Mouse (Mus musculus) lung, embryonic 14.5 days (tissue): ENCODE results near the gene Smarcad1. TPM values are rescaled to one million over a fixed set of nuclear protein-coding genes. Genes with fewer than 3 reads are reported as not detected.

Source experiments
- ATAC-seq: fragments of 200-750 bp; cut with Nextera tagmentation; 2 replicates; pipeline ENCODE4 v1.8.0; 2017; ENCODE audit warnings: mild to moderate bottlenecking, moderate TSS enrichment, moderate library complexity; ENCODE audit not compliant: insufficient read depth
- DNase-seq: peaks from one replicate; pipeline ENCODE4 v3.0.0-alpha.2; 2015
- H3K27ac ChIP-seq: fragments of 300-500 bp; sonication (generic); 2 replicates; pipeline ENCODE4 v1.5.1; 2014; ENCODE audit warnings: low read depth, mild to moderate bottlenecking, moderate library complexity
- H3K27me3 ChIP-seq: fragments of 300-500 bp; sonication (generic); 2 replicates; pipeline ENCODE4 v1.6.1; 2014; ENCODE audit warnings: low read length, control low read depth; ENCODE audit not compliant: insufficient read depth
- H3K36me3 ChIP-seq: fragments of 300-500 bp; sonication (generic); 2 replicates; pipeline ENCODE4 v1.6.1; 2014; ENCODE audit warnings: control low read depth; ENCODE audit not compliant: insufficient read depth
- H3K4me1 ChIP-seq: fragments of 300-500 bp; sonication (generic); 2 replicates; pipeline ENCODE4 v1.6.1; 2014; ENCODE audit warnings: antibody characterized with exemption, control low read depth; ENCODE audit not compliant: insufficient read depth
- H3K4me2 ChIP-seq: fragments of 300-500 bp; sonication (generic); 2 replicates; pipeline ENCODE4 v1.6.1; 2014; ENCODE audit warnings: mild to moderate bottlenecking
- H3K4me3 ChIP-seq: fragments of 300-500 bp; sonication (generic); 2 replicates; pipeline ENCODE4 v1.5.1; 2014; ENCODE audit warnings: low read depth, low read length
- H3K9ac ChIP-seq: fragments of 300-500 bp; sonication (generic); 2 replicates; pipeline ENCODE4 v1.6.1; 2014
- H3K9me3 ChIP-seq: fragments of 300-500 bp; sonication (generic); 2 replicates; pipeline ENCODE4 v1.6.1; 2016; ENCODE audit warnings: low read depth, low read length, control low read depth
- CTCF ChIP-seq: IDR thresholded peaks from 2 replicates; pipeline ENCODE4 v1.5.1; 2016; ENCODE audit warnings: antibody characterized with exemption, low read depth
- WGBS: fragments of 180-500 bp; shearing (Covaris S2); extraction: QIAGEN DNeasy Blood & Tissue Kit; methylation state at CpG from one replicate; pipeline ENCODE4 v1.1.7; 2014; 5-methylcytosine and 5-hydroxymethylcytosine counted together
- polyA plus RNA-seq: library from polyadenylated mRNA; unstranded; fragments of >200 nt; fragmentation: Nextera tagmentation; extraction: Ambion mirVana; gene quantifications from 2 replicates; pipeline ENCODE4 v1.2.1, GENCODE M21; 2014

The Smarcad1 gene
- polyA plus RNA-seq, 1 experiment from 2014 or later = 87.2 TPM

GRCm38 (mm10) chr6:65079139-65079538 lies 36.8 kb downstream of the Smarcad1 start:
- ATAC-seq = no peak
- 73% methylated on average over 1 of the region's 1 CpGs for WGBS
- peaks cover 59% of the 10 kb centered on the region for H3K36me3 ChIP-seq

DNA sequence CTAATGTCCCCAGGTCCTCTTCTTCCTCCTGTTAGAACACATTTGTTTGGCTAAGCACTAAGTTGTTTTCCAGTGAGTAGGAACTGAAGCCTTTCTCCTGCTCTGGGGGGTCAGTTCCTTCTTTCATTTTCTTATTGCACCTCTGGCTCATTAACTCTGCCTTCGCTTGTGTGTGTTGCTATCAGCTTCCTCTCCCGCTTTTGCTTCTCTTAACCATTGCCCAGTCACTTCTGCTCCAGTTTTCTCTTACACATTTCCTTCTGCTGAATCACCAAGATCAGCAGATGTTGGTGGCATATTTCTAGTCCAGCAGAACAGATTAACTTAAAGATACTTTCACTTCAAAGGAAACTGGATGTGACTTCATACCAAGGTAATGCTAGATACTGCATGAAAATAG lies 72.5 kb downstream of the Smarcad1 start:
- Histone ChIP-seq H3K9ac (no peak overlapping the region), H3K27me3 (no peaks in the 10 kb centered on the region), H3K4me1 (no peaks in the 10 kb centered on the region), H3K9me3 (no peaks in the 10 kb centered on the region), H3K4me2 (no peak overlapping the region), H3K4me3 (no peak overlapping the region), H3K27ac (no peak overlapping the region), H3K36me3 (peaks cover 65% of the 10 kb centered on the region)
- 85% methylated on average over 2 of the region's 2 CpGs for WGBS
- no peak for TF ChIP-seq CTCF
- ATAC-seq (no peak), DNase-seq (no peak)

More at GRCm38 (mm10) chr6:65079139-65079538, 36.8 kb downstream of the Smarcad1 start:
- H3K4me3 ChIP-seq = no peak overlapping the region
- H3K27me3 ChIP-seq = no peaks in the 10 kb centered on the region
- H3K9me3 ChIP-seq = no peaks in the 10 kb centered on the region
- no peak overlapping the region for H3K27ac ChIP-seq
- no peak overlapping the region for H3K4me2 ChIP-seq
- TF ChIP-seq CTCF = peak; percentile 41
- H3K9ac ChIP-seq = no peak overlapping the region
- no peaks in the 10 kb centered on the region for H3K4me1 ChIP-seq
- DNase-seq = peak; percentile 43

DNA sequence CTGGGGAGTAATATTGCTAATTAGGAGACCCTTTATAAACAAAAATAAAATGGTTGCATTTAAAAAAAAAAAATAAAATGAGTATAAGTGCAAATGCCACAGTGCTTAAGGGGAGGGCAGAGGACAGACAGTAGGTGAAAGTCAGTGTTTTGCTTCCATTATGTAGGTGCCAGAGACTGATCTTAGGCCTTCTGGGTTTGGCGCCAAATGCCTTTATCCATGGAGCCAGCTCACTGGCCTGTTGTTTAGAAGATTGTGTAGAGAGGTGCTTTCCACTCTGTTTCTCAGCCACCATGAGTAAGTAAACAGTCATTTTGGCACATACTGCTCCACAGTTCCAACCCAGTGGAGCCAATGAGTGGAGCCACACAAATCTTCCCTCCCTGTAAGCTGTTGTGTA lies 75.2 kb downstream of the Smarcad1 start:
- 95% methylated on average over 1 of the region's 1 CpGs for WGBS
- Histone ChIP-seq H3K27ac (no peak overlapping the region), H3K27me3 (no peaks in the 10 kb centered on the region), H3K4me2 (no peak overlapping the region), H3K4me3 (no peak overlapping the region), H3K9me3 (no peaks in the 10 kb centered on the region), H3K4me1 (no peaks in the 10 kb centered on the region), H3K9ac (no peak overlapping the region), H3K36me3 (peaks cover 55% of the 10 kb centered on the region)
- no peak for DNase-seq
- TF ChIP-seq CTCF = no peak
- no peak for ATAC-seq

DNA sequence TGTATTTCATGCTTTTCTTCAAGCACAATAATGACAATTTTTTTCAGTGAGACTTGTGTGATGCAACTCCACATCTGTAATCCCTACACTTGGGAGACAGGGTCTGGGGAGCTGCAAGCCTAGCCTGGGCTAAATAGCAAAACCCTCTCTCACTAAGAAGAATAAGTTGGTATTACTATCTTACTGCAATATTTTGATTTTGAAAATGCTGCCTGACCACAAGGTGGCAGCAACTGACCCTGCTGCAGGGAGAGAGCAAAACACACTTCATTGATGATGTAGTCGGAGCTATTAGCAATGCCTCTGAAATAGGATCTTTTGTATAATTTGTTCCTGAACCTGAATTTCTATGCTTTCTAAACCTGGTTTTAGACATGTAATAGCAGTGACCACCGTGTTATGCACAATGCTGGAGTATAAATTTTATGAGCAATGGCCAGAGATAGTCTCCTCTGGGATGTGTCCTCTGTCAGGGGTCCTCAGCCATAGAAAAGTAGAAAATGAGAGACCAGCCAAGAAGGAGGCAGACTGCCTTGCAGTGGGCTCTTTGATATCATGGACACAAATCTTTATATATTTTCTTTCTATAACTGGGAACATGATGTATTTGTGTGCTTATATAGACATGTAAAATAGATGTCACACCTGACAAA lies 83.8 kb downstream of the Smarcad1 start:
- no peak overlapping the region for H3K4me3 ChIP-seq
- no peaks in the 10 kb centered on the region for H3K27me3 ChIP-seq
- H3K4me1 ChIP-seq = no peaks in the 10 kb centered on the region
- H3K36me3 ChIP-seq = no peaks in the 10 kb centered on the region
- 11% methylated on average over 2 of the region's 2 CpGs for WGBS
- no peak overlapping the region for H3K9ac ChIP-seq
- peak; percentile 82 for DNase-seq
- no peaks in the 10 kb centered on the region for H3K9me3 ChIP-seq
- no peak overlapping the region for H3K27ac ChIP-seq
- peak; percentile 86 for TF ChIP-seq CTCF
- H3K4me2 ChIP-seq = no peak overlapping the region
- no peak for ATAC-seq

DNA sequence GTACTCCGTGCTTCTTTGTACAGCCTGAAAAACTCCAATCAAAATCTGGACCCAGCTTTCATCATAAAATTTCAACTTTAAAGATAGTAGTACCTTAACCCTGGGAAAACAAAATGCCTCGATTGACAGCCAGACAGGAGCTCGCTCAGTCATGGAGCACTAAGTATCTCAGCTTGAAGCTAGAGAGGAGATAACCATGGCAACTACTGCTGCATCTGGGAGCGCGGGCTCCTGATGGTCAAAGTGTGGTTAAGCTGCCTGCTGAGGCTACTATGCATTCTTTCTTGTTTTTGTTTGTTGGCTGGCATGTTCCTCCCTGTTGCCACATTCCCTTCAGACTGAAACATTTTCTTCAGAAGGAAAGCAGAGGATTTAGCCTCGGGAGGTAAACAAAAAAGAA lies 90.0 kb downstream of the Smarcad1 start:
- no peaks in the 10 kb centered on the region for H3K9me3 ChIP-seq
- no peaks in the 10 kb centered on the region for H3K27me3 ChIP-seq
- TF ChIP-seq CTCF = no peak
- H3K27ac ChIP-seq = no peak overlapping the region
- H3K4me2 ChIP-seq = no peak overlapping the region
- WGBS = 62% methylated on average over 6 of the region's 6 CpGs
- DNase-seq (no peak), ATAC-seq (no peak)
- H3K9ac ChIP-seq = no peak overlapping the region
- no peaks in the 10 kb centered on the region for H3K36me3 ChIP-seq
- no peaks in the 10 kb centered on the region for H3K4me1 ChIP-seq
- H3K4me3 ChIP-seq = no peak overlapping the region

GRCm38 (mm10) chr6:65137802-65138201 lies 95.4 kb downstream of the Smarcad1 start:
- DNase-seq (peak; percentile 59), ATAC-seq (peak; percentile 70)
- Histone ChIP-seq H3K27me3 (no peaks in the 10 kb centered on the region), H3K4me3 (no peak overlapping the region), H3K27ac (no peak overlapping the region), H3K4me2 (no peak overlapping the region), H3K9me3 (no peaks in the 10 kb centered on the region), H3K9ac (no peak overlapping the region), H3K4me1 (no peaks in the 10 kb centered on the region), H3K36me3 (no peaks in the 10 kb centered on the region)
- TF ChIP-seq CTCF = no peak
- WGBS = 27% methylated on average over 2 of the region's 2 CpGs

DNA sequence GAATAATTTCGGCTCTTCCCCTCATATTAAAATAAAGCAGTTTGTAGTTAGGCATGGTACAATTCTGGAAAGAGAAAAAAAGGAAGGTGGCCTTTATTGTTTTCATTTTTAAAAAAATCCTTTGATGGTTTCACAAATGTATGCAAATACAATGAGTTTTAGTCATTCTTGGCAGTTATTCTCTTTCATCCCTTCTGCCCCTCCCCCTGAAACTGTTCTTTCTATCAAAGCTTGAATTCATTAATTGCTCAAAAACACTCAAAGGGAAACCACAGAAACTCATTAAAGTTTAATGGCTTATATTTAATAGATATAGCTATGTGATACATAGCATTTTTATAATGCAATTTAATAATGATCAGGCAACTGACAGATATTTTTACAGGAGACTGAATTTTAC lies 95.9 kb downstream of the Smarcad1 start:
- Histone ChIP-seq H3K4me2 (no peak overlapping the region), H3K4me3 (no peak overlapping the region), H3K36me3 (no peaks in the 10 kb centered on the region), H3K9ac (no peak overlapping the region), H3K27me3 (no peaks in the 10 kb centered on the region), H3K27ac (no peak overlapping the region), H3K4me1 (no peaks in the 10 kb centered on the region), H3K9me3 (no peaks in the 10 kb centered on the region)
- 64% methylated on average over 1 of the region's 1 CpGs for WGBS
- TF ChIP-seq CTCF = no peak
- DNase-seq (no peak), ATAC-seq (no peak)
